Mouse (Mus musculus) lung, embryonic 16.5 days (tissue): ENCODE results near the gene H2afy2. TPM values are rescaled to one million over a fixed set of nuclear protein-coding genes. Genes with fewer than 3 reads are reported as not detected.

Experiments
- ATAC-seq: fragments of 200-750 bp; cut with Nextera tagmentation; 2 replicates; pipeline ENCODE4 v1.8.0; 2017; ENCODE audit warnings: low read depth, mild to moderate bottlenecking, moderate library complexity
- H3K27ac ChIP-seq: fragments of 300-500 bp; sonication (generic); 2 replicates; pipeline ENCODE4 v1.5.1; 2014; ENCODE audit warnings: mild to moderate bottlenecking, control low read depth, low read length
- H3K27me3 ChIP-seq: fragments of 300-500 bp; sonication (generic); 2 replicates; pipeline ENCODE4 v1.6.1; 2014; ENCODE audit warnings: low read depth, low read length, mixed read lengths; ENCODE audit not compliant: control insufficient read depth, insufficient read depth
- H3K36me3 ChIP-seq: fragments of 300-500 bp; sonication (generic); 2 replicates; pipeline ENCODE4 v1.6.1; 2014; ENCODE audit warnings: low read length; ENCODE audit not compliant: control insufficient read depth, insufficient read depth
- H3K4me1 ChIP-seq: fragments of 300-500 bp; sonication (generic); replicated peaks from 2 replicates; pipeline ENCODE4 v1.6.1; 2014; ENCODE audit warnings: low read length, mixed read lengths; ENCODE audit not compliant: control insufficient read depth, insufficient read depth
- H3K4me2 ChIP-seq: fragments of 300-500 bp; sonication (generic); 2 replicates; pipeline ENCODE4 v1.6.1; 2014; ENCODE audit warnings: low read depth, low read length, control low read depth
- H3K4me3 ChIP-seq: fragments of 300-500 bp; sonication (generic); 2 replicates; pipeline ENCODE4 v1.5.1; 2014; ENCODE audit warnings: mild to moderate bottlenecking, low read length, control low read depth
- H3K9ac ChIP-seq: fragments of 300-500 bp; sonication (generic); 2 replicates; pipeline ENCODE4 v1.6.1; 2014; ENCODE audit warnings: low read length, control low read depth
- H3K9me3 ChIP-seq: fragments of 300-500 bp; sonication (generic); 2 replicates; pipeline ENCODE4 v1.6.1; 2016; ENCODE audit warnings: low read length; ENCODE audit not compliant: control insufficient read depth
- WGBS: fragments of 180-500 bp; shearing (Covaris S2); extraction: QIAGEN DNeasy Blood & Tissue Kit; methylation state at CpG from one replicate; pipeline ENCODE4 v1.1.7; 2014; 5-methylcytosine and 5-hydroxymethylcytosine counted together
- polyA plus RNA-seq: library from polyadenylated mRNA; unstranded; fragments of >200 nt; fragmentation: Nextera tagmentation; extraction: Ambion mirVana; gene quantifications from 2 replicates; pipeline ENCODE4 v1.2.1, GENCODE M21; 2015

Gene H2afy2
- polyA plus RNA-seq, 1 experiment from 2014 or later = 107 TPM

DNA sequence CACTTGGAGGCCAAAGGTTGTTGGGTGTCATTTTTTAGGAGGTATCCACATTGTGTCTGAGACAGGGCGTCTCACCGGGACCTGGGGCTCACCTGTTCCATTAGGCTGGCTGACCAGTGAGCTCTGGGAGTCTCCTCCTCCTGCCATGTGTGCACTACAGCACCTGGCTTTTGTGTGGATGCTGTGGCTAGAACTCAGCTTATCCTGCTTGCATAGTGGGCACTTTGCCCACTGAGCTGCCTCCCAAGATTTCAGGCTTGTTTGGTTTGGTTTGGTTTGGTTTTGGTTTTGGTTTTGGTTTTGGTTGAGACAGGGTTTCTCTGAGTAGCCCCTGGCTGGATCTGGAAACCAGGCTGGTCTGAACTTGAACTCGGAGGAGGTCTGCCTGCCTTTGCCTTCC lies 61.7 kb downstream of the H2afy2 start:
- Histone ChIP-seq H3K4me1 (no peaks in the 10 kb centered on the region), H3K9ac (no peak overlapping the region), H3K4me2 (no peak overlapping the region), H3K36me3 (no peaks in the 10 kb centered on the region), H3K27me3 (no peaks in the 10 kb centered on the region), H3K9me3 (no peaks in the 10 kb centered on the region), H3K4me3 (no peak overlapping the region), H3K27ac (no peak overlapping the region)
- WGBS = 78% methylated on average over 3 of the region's 3 CpGs
- no peak for ATAC-seq

- Histone ChIP-seq H3K9me3 (no peaks in the 10 kb centered on the region), H3K36me3 (no peaks in the 10 kb centered on the region), H3K9ac (no peak overlapping the region), H3K4me3 (no peak overlapping the region), H3K4me2 (no peak overlapping the region), H3K27me3 (no peaks in the 10 kb centered on the region), H3K27ac (no peak overlapping the region), H3K4me1 (peaks cover 5% of the 10 kb centered on the region)
- whole genome bisulfite sequencing = 74% methylated on average over 7 of the region's 7 CpGs
- no peak for ATAC-seq
These were observed 63.6 kb downstream of the H2afy2 start for GRCm38 (mm10) chr10:61720331-61720730.

DNA sequence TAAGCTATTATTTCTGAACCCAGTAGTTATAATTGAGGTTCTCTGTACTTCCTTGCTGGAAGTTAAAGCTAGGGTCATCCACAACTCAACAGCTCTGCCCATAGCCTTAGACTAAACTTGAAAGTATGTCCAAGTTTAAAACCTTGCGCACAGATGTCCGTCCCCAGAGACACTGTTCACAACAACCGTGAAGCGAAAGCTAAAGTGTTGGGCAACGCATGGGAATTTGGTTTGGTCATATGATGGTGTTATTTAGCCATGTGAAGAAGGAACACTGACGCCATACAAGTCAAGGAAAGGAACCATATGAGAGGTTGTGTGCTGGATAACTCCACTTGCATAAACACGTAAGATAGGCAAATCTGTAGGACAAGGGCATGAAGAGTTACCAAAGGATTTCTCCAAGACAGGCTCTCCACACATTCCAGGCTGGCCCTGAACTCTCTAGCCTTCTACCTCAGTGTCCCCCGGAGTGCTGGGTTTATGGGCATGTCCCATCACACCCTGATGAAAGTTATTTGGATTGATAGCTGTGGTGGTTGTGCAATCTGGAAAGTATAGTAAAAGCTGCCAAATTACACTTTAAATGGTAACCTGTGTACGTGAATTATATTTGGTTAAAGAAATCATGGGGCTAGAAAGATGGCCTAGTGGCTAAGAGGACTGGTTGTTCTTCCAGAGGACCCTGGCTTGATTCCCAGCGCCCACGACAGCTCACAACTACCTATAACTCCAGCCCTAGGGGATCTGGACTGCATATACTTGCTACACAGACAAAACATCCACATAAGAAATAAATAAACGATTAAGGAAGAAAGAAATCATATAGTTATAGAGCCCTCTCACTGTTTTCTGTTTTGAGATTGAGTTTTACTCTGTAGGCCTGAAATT lies 66.3 kb downstream of the H2afy2 start:
- no peak for ATAC-seq
- Histone ChIP-seq H3K27me3 (no peaks in the 10 kb centered on the region), H3K27ac (no peak overlapping the region), H3K4me1 (peaks cover 7% of the 10 kb centered on the region), H3K4me2 (no peak overlapping the region), H3K4me3 (no peak overlapping the region), H3K9me3 (no peaks in the 10 kb centered on the region), H3K36me3 (no peaks in the 10 kb centered on the region), H3K9ac (no peak overlapping the region)
- 88% methylated on average over 12 of the region's 12 CpGs for WGBS

DNA sequence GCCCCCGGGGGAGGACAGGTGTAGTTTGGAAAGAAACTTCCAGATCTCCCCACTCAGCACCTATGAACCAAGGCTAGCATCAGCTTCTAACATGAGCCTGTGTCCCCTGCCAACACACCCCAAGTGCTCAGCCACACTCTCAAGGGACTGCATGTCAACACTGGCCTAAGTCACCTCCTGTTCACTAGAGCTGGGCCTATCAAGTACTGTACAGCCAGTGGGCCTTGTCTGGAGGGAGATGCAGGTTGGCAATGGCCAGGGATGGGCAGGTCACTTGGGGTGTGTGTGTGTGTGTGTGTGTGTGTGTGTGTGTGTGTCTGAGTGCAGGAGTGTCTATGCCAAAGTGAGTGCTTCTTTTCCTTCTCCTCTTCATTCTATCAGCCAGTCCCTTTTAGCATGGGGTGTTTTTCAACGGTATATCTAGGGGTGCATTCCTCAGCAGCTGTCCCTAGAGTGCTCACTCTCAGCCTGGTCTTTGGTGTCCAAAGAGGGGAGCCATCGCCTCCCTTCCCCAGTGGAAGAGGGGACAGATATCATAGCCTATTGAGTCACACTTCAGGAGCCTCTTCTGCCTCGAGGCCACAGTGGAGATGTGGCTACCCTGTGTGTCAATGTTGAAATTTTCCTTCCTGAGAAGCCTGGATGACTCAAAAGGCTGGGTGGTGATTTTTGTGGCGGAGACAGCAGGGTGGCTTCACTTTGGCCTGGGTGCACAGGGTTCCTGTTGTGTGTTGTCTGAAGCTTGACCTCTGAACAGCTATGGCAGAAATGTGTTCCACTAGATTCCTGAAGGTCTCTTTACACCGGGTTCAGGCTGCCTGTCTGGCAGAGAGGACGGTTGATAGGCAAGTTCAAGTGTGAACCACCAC lies 67.7 kb downstream of the H2afy2 start:
- no peak overlapping the region for H3K27ac ChIP-seq
- peak; percentile 23; the same call in 1 of the 2 replicates for ATAC-seq
- WGBS = 68% methylated on average over 7 of the region's 7 CpGs

DNA sequence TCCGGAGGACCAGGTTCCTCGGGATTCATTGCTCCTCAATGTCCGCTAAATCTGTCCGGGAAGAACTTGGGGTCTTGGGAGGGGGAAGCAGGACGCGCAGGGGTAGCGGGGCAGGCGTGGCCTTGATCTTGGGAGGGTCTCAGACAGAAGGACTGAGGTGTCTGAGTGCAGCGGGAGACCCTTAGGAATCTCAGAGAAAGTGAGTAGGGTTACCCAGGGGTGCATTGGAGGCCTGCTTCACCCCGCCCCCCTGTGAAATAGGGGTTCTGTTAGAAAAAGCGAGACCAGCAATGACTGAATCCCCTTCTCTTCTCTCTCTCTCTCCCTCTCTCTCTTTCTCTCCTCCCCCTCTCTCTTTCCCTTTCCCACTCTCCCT lies 68.5 kb downstream of the H2afy2 start:
- no peak overlapping the region for H3K27ac ChIP-seq
- H3K4me3 ChIP-seq = peak overlapping the region; percentile 71
- H3K4me1 ChIP-seq = peaks cover 7% of the 10 kb centered on the region
- no peak for ATAC-seq
- H3K9me3 ChIP-seq = no peaks in the 10 kb centered on the region
- no peaks in the 10 kb centered on the region for H3K27me3 ChIP-seq
- H3K4me2 ChIP-seq = peak overlapping the region; percentile 83
- WGBS = 5% methylated on average over 11 of the region's 11 CpGs
- H3K9ac ChIP-seq = peak overlapping the region; percentile 60
- no peaks in the 10 kb centered on the region for H3K36me3 ChIP-seq

More for the DNA sequence above, 67.7 kb downstream of the H2afy2 start:
- H3K4me3 ChIP-seq = no peak overlapping the region; the same call in 1 of the 2 replicates
- no peak overlapping the region for H3K9ac ChIP-seq
- peak overlapping the region; percentile 83 for H3K4me2 ChIP-seq
- H3K4me1 ChIP-seq = peaks cover 7% of the 10 kb centered on the region
- no peaks in the 10 kb centered on the region for H3K36me3 ChIP-seq
- no peaks in the 10 kb centered on the region for H3K27me3 ChIP-seq
- no peaks in the 10 kb centered on the region for H3K9me3 ChIP-seq

- Histone ChIP-seq H3K27ac (no peak within 1 kb of the TSS), H3K27me3 (no peaks in the 10 kb centered on the region), H3K9ac (peak within 1 kb of the TSS; percentile 60), H3K4me2 (peak within 1 kb of the TSS; percentile 83), H3K4me3 (peak within 1 kb of the TSS; percentile 71), H3K4me1 (peaks cover 7% of the 10 kb centered on the region), H3K9me3 (no peaks in the 10 kb centered on the region), H3K36me3 (no peaks in the 10 kb centered on the region)
- WGBS = 10% methylated on average over 31 of the region's 36 CpGs
- peak; percentile 96 for ATAC-seq
These were observed 69.0 kb downstream of the H2afy2 start, which contains the start of gene Aifm2 for GRCm38 (mm10) chr10:61714771-61715461. TSS of gene Aifm2 (plus strand) at chr10:61715263.

DNA sequence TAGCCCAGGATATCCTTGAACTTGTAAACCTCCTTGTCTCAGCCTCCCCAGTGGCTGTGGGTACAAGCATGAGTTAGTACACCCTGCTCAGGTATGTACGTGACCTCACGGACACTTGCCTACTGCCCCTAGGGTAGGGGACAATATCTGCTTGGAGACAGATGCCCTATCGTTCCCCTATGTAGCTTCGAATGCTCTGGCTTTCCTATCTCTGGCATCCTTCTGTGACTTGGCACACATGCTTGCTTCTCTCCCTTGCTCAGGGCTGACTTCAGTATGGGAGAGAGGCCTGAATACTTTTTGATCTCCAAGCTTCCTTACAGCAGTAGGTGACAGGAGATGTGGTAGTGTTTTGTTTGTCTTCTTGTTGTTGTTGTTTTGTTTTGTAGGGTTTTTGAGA lies 69.8 kb downstream of the H2afy2 start:
- no peak for ATAC-seq
- H3K4me2 ChIP-seq = no peak overlapping the region
- peaks cover 7% of the 10 kb centered on the region for H3K4me1 ChIP-seq
- WGBS = 92% methylated on average over 4 of the region's 4 CpGs
- H3K9me3 ChIP-seq = no peaks in the 10 kb centered on the region
- H3K27ac ChIP-seq = no peak overlapping the region
- no peak overlapping the region for H3K4me3 ChIP-seq
- H3K36me3 ChIP-seq = no peaks in the 10 kb centered on the region
- H3K27me3 ChIP-seq = no peaks in the 10 kb centered on the region
- no peak overlapping the region for H3K9ac ChIP-seq

- H3K36me3 ChIP-seq = no peaks in the 10 kb centered on the region
- peaks cover 7% of the 10 kb centered on the region for H3K4me1 ChIP-seq
- H3K27ac ChIP-seq = no peak overlapping the region
- no peak overlapping the region for H3K4me2 ChIP-seq
- WGBS = 78% methylated on average over 3 of the region's 3 CpGs
- H3K4me3 ChIP-seq = no peak overlapping the region
- no peaks in the 10 kb centered on the region for H3K27me3 ChIP-seq
- H3K9me3 ChIP-seq = no peaks in the 10 kb centered on the region
- no peak overlapping the region for H3K9ac ChIP-seq
- no peak for ATAC-seq
These were observed 70.3 kb downstream of the H2afy2 start for GRCm38 (mm10) chr10:61713601-61714000.
